In the genomic region with DNA sequence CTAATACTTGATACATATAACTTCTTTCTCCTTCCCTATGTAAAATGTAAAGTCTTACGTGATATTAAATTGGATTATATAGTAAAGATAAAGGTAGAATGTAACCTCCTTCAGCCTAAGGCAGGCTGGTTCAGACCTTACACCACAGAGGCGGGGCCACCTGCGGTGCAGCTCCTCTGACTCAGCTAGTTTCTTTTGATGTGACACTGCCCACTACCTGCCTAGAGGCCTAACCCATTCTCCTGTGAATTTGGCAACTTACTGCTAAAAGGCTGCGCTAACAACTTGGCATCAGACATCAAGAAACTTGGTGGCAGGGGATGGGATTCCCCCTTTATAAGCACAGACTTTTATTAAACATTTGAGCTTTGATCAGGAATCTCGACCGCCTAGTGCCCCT, we compare ENCODE assay signal across 25 mouse cellular contexts.
DNase-seq lines count a peak whose midpoint lies in the region; ATAC-seq and TF ChIP-seq lines count a peak whose summit lies in the region.
"Had no signal": no experiment of that assay in that cellular context is flagged by ENCODE, and none has a peak within 500 bp of the region (broad histone marks: within the 10 kb centered on the region; RNA-seq: fewer than 3 reads in every experiment).

No protein-coding gene starts in this region.

- H3K4me3 ChIP-seq in E14TG2a.4 (replicated peaks; ENCODE audit: low read length) = 0 out of 2 replicates have a peak overlapping the region, but pooled peaks have one; percentile 13
- H3K4me3 ChIP-seq in forebrain, embryonic 10.5 days = no peak overlapping the region
- H3K4me3 ChIP-seq in neural tube, embryonic 15.5 days (replicated peaks) = no peak overlapping the region
- H3K4me3 ChIP-seq: embryonic facial prominence, embryonic 13.5 days; embryonic facial prominence, embryonic 15.5 days; erythroblast, embryonic 14.5 days; forebrain, embryonic 13.5 days; forebrain, embryonic 15.5 days had no signal

- peaks cover 5% of the 10 kb centered on the region for H3K4me1 ChIP-seq in E14TG2a.4 (replicated peaks; ENCODE audit: low read depth, low read length)
- H3K4me1 ChIP-seq in forebrain, embryonic 10.5 days = no peaks in the 10 kb centered on the region
- no peaks in the 10 kb centered on the region for H3K4me1 ChIP-seq in neural tube, embryonic 15.5 days
- H3K4me1 ChIP-seq: embryonic facial prominence, embryonic 13.5 days; embryonic facial prominence, embryonic 15.5 days; forebrain, embryonic 13.5 days; forebrain, embryonic 15.5 days had no signal

- no peaks in the 10 kb centered on the region for H3K36me3 ChIP-seq in E14TG2a.4 (ENCODE audit: insufficient read depth, low read length)
- no peaks in the 10 kb centered on the region for H3K36me3 ChIP-seq in forebrain, embryonic 10.5 days (replicated peaks)
- no peaks in the 10 kb centered on the region for H3K36me3 ChIP-seq in neural tube, embryonic 15.5 days
- H3K36me3 ChIP-seq: embryonic facial prominence, embryonic 13.5 days; embryonic facial prominence, embryonic 15.5 days; forebrain, embryonic 15.5 days; G1E had no signal

- no peak overlapping the region for H3K9ac ChIP-seq in neural tube, embryonic 15.5 days (replicated peaks)
- H3K9ac ChIP-seq: embryonic facial prominence, embryonic 13.5 days; embryonic facial prominence, embryonic 15.5 days; forebrain, embryonic 13.5 days; forebrain, embryonic 15.5 days; forebrain, postnatal 0 days had no signal

- no peaks in the 10 kb centered on the region for H3K27me3 ChIP-seq in E14TG2a.4 (ENCODE audit: insufficient read depth, low read length)
- no peaks in the 10 kb centered on the region for H3K27me3 ChIP-seq in forebrain, embryonic 10.5 days (ENCODE audit: poor library complexity, severe bottlenecking)
- H3K27me3 ChIP-seq in neural tube, embryonic 15.5 days (replicated peaks) = no peaks in the 10 kb centered on the region
- H3K27me3 ChIP-seq: embryonic facial prominence, embryonic 13.5 days; embryonic facial prominence, embryonic 15.5 days; forebrain, embryonic 13.5 days; forebrain, embryonic 15.5 days had no signal

- DNase-seq in ES-CJ7 (ENCODE audit: low read depth, low spot score) (peak; percentile 67), R1 (ENCODE audit: low read depth, low spot score) (peak; percentile 79)
- no peak for DNase-seq in forebrain, embryonic 10.5 days (ENCODE audit: extremely low spot score, low spot score)
- no peak for DNase-seq in right cerebral cortex, adult 2 months (ENCODE audit: low spot score in 2 of 2)
- DNase-seq: adrenal gland, adult 8-10 months; adrenal gland, postnatal 14 days; adrenal gland, postnatal 36 days; cerebellum, adult 11 months; cerebellum, adult 18-20 months; cerebellum, adult 8-10 months; cerebellum, adult 9-11 months; cerebellum, postnatal 14 days; cerebellum, postnatal 36 days; embryo, embryonic 11 days; forebrain, postnatal 0 days had no signal

- H3K4me2 ChIP-seq in neural tube, embryonic 15.5 days = no peak overlapping the region
- H3K4me2 ChIP-seq: embryonic facial prominence, embryonic 13.5 days; embryonic facial prominence, embryonic 15.5 days; forebrain, embryonic 13.5 days; forebrain, embryonic 15.5 days had no signal

- 62% methylated on average over 6 of the region's 6 CpGs for WGBS in forebrain, embryonic 10.5 days
- 65% methylated on average over 6 of the region's 6 CpGs for WGBS in neural tube, embryonic 15.5 days

- no peak for TF ChIP-seq CTCF in E14TG2a.4 (conservative IDR thresholded peaks at IDR 0.05; ENCODE audit: low read length)

- no peak overlapping the region for H3K27ac ChIP-seq in forebrain, embryonic 10.5 days
- no peak overlapping the region for H3K27ac ChIP-seq in neural tube, embryonic 15.5 days (replicated peaks)
- H3K27ac ChIP-seq: embryonic facial prominence, embryonic 13.5 days; embryonic facial prominence, embryonic 15.5 days; forebrain, embryonic 13.5 days; forebrain, embryonic 15.5 days had no signal

- ATAC-seq in neural tube, embryonic 15.5 days (ENCODE audit: low FRiP score) = no peak
- ATAC-seq: activated CD4-positive, CD25-positive, alpha-beta regulatory T cell, adult 4 months; forebrain, embryonic 13.5 days; forebrain, embryonic 15.5 days; forebrain, postnatal 0 days; Patski had no signal

- H3K9me3 ChIP-seq in E14TG2a.4 (ENCODE audit: low read length) = no peaks in the 10 kb centered on the region
- no peaks in the 10 kb centered on the region; the same call in 1 of the 2 replicates for H3K9me3 ChIP-seq in forebrain, embryonic 10.5 days
- H3K9me3 ChIP-seq in neural tube, embryonic 15.5 days (replicated peaks) = no peaks in the 10 kb centered on the region
- H3K9me3 ChIP-seq: embryonic facial prominence, embryonic 13.5 days; embryonic facial prominence, embryonic 15.5 days; forebrain, embryonic 13.5 days; forebrain, embryonic 15.5 days; G1E had no signal

Comparison
In these comparisons a context has a peak if more than half of its experiments do, and no peak if none do; other contexts are left out.
1. DNase-seq: peak in ES-CJ7 (single experiment) and R1 (single experiment); none in forebrain, embryonic 10.5 days (single experiment) and right cerebral cortex, adult 2 months (0 of 2).